Mouse (Mus musculus): ENCODE results near the gene Nipbl. TPM values are rescaled to one million over a fixed set of nuclear protein-coding genes. Genes with fewer than 3 reads are reported as not detected.

Gene Nipbl
- polyA plus RNA-seq, 1 experiment, result 19.5 TPM

GRCm38 (mm10) chr15:8268231-8268630 is 176.0 kb downstream of the Nipbl start:
- no peak for DNase-seq
- Histone ChIP-seq H3K4me3 (ENCODE audit: control insufficient read depth, insufficient read depth, low read length) (no peak overlapping the region), H3K27ac (ENCODE audit: control insufficient read depth, insufficient read depth, low read length) (no peak overlapping the region), H3K36me3 (ENCODE audit: control insufficient read depth, insufficient read depth, low read length) (peaks cover 8% of the 10 kb centered on the region; the same call in 1 of the 2 replicates), H3K4me1 (replicated peaks; ENCODE audit: control insufficient read depth, insufficient read depth, low read length) (no peaks in the 10 kb centered on the region), H3K27me3 (ENCODE audit: control insufficient read depth, insufficient read depth, low read length) (no peaks in the 10 kb centered on the region)
- 96% methylated on average over 8 of the region's 8 CpGs for WGBS
- TF ChIP-seq CTCF (IDR thresholded peaks at IDR 0.05; ENCODE audit: borderline replicate concordance, control insufficient read depth, extremely low read depth, insufficient read depth, low read length, poor library complexity) (no peak), POLR2A (IDR thresholded peaks at IDR 0.05; ENCODE audit: control insufficient read depth, extremely low read depth, insufficient read depth, low read length, poor library complexity) (no peak)

- Histone ChIP-seq H3K4me1 (replicated peaks; ENCODE audit: control insufficient read depth, insufficient read depth, low read length) (no peaks in the 10 kb centered on the region), H3K27me3 (ENCODE audit: control insufficient read depth, insufficient read depth, low read length) (no peaks in the 10 kb centered on the region), H3K36me3 (ENCODE audit: control insufficient read depth, insufficient read depth, low read length) (peaks cover 8% of the 10 kb centered on the region; the same call in 1 of the 2 replicates), H3K4me3 (ENCODE audit: control insufficient read depth, insufficient read depth, low read length) (no peak overlapping the region), H3K27ac (ENCODE audit: control insufficient read depth, insufficient read depth, low read length) (no peak overlapping the region)
- WGBS, result 97% methylated on average over 3 of the region's 3 CpGs
- DNase-seq, result no peak
- no peak for TF ChIP-seq CTCF (IDR thresholded peaks at IDR 0.05; ENCODE audit: borderline replicate concordance, control insufficient read depth, extremely low read depth, insufficient read depth, low read length, poor library complexity)
- TF ChIP-seq POLR2A (IDR thresholded peaks at IDR 0.05; ENCODE audit: control insufficient read depth, extremely low read depth, insufficient read depth, low read length, poor library complexity), result no peak
These were observed 177.1 kb downstream of the Nipbl start for GRCm38 (mm10) chr15:8267211-8267610.

GRCm38 (mm10) chr15:8265946-8266345 is 178.3 kb downstream of the Nipbl start:
- WGBS, result 96% methylated on average over 3 of the region's 3 CpGs
- H3K36me3 ChIP-seq (ENCODE audit: control insufficient read depth, insufficient read depth, low read length), result peaks cover 8% of the 10 kb centered on the region; the same call in 1 of the 2 replicates
- H3K27ac ChIP-seq (ENCODE audit: control insufficient read depth, insufficient read depth, low read length), result no peak overlapping the region
- H3K27me3 ChIP-seq (ENCODE audit: control insufficient read depth, insufficient read depth, low read length), result no peaks in the 10 kb centered on the region
- TF ChIP-seq POLR2A (IDR thresholded peaks at IDR 0.05; ENCODE audit: control insufficient read depth, extremely low read depth, insufficient read depth, low read length, poor library complexity) (no peak), CTCF (IDR thresholded peaks at IDR 0.05; ENCODE audit: borderline replicate concordance, control insufficient read depth, extremely low read depth, insufficient read depth, low read length, poor library complexity) (no peak)
- no peaks in the 10 kb centered on the region for H3K4me1 ChIP-seq (replicated peaks; ENCODE audit: control insufficient read depth, insufficient read depth, low read length)
- no peak overlapping the region for H3K4me3 ChIP-seq (ENCODE audit: control insufficient read depth, insufficient read depth, low read length)
- no peak for DNase-seq

Other genes starting within 250 kb of the Nipbl start
- 0.19 TPM in 1 of 2 replicates, not detected in the other for gene Gm2310, start 75.5 kb upstream of the Nipbl start, polyA plus RNA-seq (2012; rRNA removed)